Mouse (Mus musculus) left cerebral cortex, adult 2 months (tissue): ENCODE data around the gene Adamtsl5. TPM values are rescaled to one million over a fixed set of nuclear protein-coding genes. Genes with fewer than 3 reads are reported as not detected.

Source experiments
- DNase-seq, 2 experiments: peaks; one replicate each; pipeline ENCODE4 v3.0.0; 2021 to 2022; ENCODE audit warnings: low spot score in 2 of 2, mixed read lengths in 1 of 2; ENCODE audit errors: extremely low spot score in 1 of 2
- H3K27ac ChIP-seq: fragments of 200-600 bp; 2 replicates; pipeline ENCODE4 v1.8.1; 2022
- H3K4me3 ChIP-seq: fragments of 200-600 bp; 2 replicates; pipeline ENCODE4 v1.8.1; 2022
- CTCF ChIP-seq: fragments of 200-600 bp; IDR thresholded peaks from 2 replicates; pipeline ENCODE4 v1.8.1; 2022; ENCODE audit warnings: antibody characterized with exemption, mild to moderate bottlenecking, moderate library complexity
- intact Hi-C: fragments of 180-260 bp; cut with DNase I; formaldehyde crosslinking; loops from one replicate; pipeline ENCODE4 v1.15.1; 2025
- total RNA-seq, 2 experiments: library from RNA; stranded (reverse); gene quantifications; 2 replicates each; pipeline ENCODE4 v1.2.3; 2021

The Adamtsl5 gene
- total RNA-seq, 2 experiments from 2014 or later: 7.9 to 11.1 TPM

DNA sequence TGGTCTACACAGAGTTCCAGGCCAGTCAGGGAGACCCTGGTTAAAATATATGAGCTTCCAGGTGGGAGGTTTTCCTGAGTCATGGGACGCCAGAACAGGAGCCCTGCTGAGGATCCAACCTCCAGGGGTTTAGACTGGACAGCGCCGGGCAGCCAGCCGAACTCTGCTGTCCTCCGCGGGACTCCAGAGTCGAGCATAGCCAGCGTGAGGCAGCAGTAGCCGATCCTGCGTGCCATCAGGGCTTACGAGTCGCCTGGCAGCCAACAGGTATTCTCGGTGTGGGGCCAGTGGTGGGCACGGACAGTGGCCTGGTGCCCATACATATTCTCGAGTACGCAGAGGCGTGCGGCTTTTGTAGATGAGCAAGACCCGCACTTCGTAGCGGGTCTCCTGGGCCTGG, 7.2 kb downstream of the Adamtsl5 start:
- Histone ChIP-seq H3K27ac (no peak overlapping the region), H3K4me3 (no peak overlapping the region)
- intact Hi-C loops: no loop called here
- no peak for DNase-seq
- no peak for TF ChIP-seq CTCF

GRCm38 (mm10) chr10:80339941-80340750, 8.1 kb downstream of the Adamtsl5 start:
- H3K27ac ChIP-seq: no peak overlapping the region
- peak; percentile 92 for TF ChIP-seq CTCF
- peak; percentile 84 to 87 for DNase-seq
- intact Hi-C loops: loop anchor here (1.0 kb wide), 1 partner anchor 34 kb away; no protein-coding TSS in a partner anchor
- no peak overlapping the region for H3K4me3 ChIP-seq

DNA sequence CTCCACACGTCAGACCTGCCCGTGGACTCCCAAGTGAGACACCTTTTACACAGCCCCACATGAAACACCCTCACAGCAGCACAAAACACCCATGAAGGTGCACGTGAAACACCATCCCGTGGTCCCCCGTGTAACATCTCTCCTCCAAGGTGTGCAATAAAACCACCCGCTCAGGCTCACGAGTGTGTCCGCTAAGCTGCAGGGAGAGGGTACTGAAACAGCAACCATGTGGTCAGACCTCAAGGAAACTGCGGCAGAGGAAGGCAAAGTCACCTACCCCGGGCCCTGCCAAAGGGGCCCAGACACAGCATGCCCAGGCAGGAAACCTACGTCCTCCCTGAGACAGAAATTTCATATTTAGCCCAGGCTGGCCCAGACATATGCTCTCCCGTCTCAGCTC, 11.9 kb downstream of the Adamtsl5 start:
- no peak for DNase-seq
- H3K27ac ChIP-seq: no peak overlapping the region
- H3K4me3 ChIP-seq: no peak overlapping the region
- intact Hi-C loops: no loop called here
- no peak for TF ChIP-seq CTCF

- no peak for DNase-seq
- no peak for TF ChIP-seq CTCF
- intact Hi-C loops: no loop called here
- no peak overlapping the region for H3K27ac ChIP-seq
- no peak overlapping the region for H3K4me3 ChIP-seq
These were observed 15.7 kb downstream of the Adamtsl5 start for GRCm38 (mm10) chr10:80332525-80332989.

- TF ChIP-seq CTCF: no peak
- H3K27ac ChIP-seq: no peak overlapping the region
- intact Hi-C loops: no loop called here
- H3K4me3 ChIP-seq: no peak overlapping the region
- DNase-seq: no peak
These were observed 16.3 kb downstream of the Adamtsl5 start for GRCm38 (mm10) chr10:80331636-80332524.

DNA sequence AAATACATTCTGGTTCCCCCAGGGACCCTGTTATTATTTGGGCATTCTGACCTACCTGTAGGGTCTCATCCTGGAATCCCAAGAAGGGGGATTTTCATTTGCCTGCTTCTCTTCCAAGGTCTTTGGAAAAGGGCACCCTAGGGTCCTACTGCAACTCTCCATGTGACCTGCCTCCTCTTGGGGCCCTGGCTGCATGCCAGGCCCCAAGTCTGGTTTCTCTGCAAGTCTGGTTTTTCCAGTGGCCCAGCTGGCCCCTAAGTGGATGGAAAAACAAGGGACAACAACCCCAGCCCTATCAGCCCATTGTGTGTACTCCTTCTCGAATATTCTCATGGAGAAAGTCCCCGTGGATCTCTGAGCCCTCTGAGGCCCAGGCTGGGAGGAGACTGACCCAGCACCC, 17.3 kb downstream of the Adamtsl5 start:
- no peak overlapping the region for H3K4me3 ChIP-seq
- H3K27ac ChIP-seq: no peak overlapping the region
- DNase-seq: no peak
- no peak for TF ChIP-seq CTCF
- intact Hi-C loops: no loop called here

GRCm38 (mm10) chr10:80330084-80330483, 18.1 kb downstream of the Adamtsl5 start:
- intact Hi-C loops: no loop called here
- no peak overlapping the region for H3K27ac ChIP-seq
- peak overlapping the region; percentile 58 for H3K4me3 ChIP-seq
- no peak for DNase-seq
- no peak for TF ChIP-seq CTCF

DNA sequence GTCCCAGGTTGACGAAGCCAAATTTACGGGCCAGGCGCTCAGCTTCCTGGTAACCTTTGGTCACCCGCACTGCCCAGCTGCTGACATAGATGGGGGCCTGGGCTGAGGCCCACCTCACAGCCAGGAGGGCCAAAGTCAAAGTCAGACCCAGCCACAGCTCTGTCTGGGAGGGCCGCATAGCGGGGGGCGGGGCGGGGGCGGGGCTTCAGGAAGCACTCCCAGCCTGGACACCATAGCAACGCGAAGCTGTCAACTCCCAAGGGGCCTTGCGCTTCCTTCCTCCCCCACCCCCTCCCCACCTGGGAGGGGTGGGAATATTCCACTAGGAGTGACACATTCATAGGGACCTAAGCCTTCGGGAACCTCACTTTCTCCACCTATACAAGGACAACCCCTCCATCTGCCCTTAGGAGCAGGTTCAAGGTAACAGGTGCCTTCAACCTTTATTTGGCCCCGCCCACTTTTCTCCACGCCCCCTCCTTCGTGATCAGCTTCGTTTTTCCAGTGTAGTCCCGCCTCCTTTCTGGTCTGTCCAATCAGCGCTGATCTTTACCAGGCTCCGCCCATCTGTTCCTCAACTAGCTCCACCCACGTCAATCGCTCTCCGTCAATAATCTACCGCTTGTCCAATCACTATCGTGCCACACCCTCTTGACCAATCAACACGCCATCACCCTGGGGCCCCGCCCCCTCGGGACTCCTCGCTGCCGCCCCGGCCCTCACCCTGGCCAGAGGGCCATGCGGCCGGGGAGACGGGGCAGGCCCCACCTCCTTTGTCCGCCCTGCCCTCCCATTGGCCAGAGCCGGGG, 18.7 kb downstream of the Adamtsl5 start, which contains the start of the genes Pcsk4 and Reep6:
TSS of gene Pcsk4 (minus strand) at position 226 of the 809 bp plus-strand sequence.
TSS of gene Reep6 (plus strand) at position 681 of the 809 bp plus-strand sequence.
- H3K27ac ChIP-seq: 0 out of 2 replicates have a peak within 1 kb of the TSS, but pooled peaks have one; percentile 33
- intact Hi-C loops: no loop called here
- peak within 1 kb of the TSS; percentile 58 for H3K4me3 ChIP-seq
- TF ChIP-seq CTCF: no peak
- peak; percentile 88 to 94 for DNase-seq

- H3K27ac ChIP-seq: no peak overlapping the region
- no peak for TF ChIP-seq CTCF
- intact Hi-C loops: no loop called here
- H3K4me3 ChIP-seq: no peak overlapping the region
- no peak for DNase-seq
These were observed 23.2 kb downstream of the Adamtsl5 start for GRCm38 (mm10) chr10:80325045-80325444.

GRCm38 (mm10) chr10:80324120-80325037, 23.8 kb downstream of the Adamtsl5 start:
- Histone ChIP-seq H3K4me3 (no peak overlapping the region), H3K27ac (no peak overlapping the region)
- DNase-seq: no peak
- TF ChIP-seq CTCF: no peak
- intact Hi-C loops: no loop called here
